8 mouse cellular contexts compared by ENCODE assay signal in the genomic region with DNA sequence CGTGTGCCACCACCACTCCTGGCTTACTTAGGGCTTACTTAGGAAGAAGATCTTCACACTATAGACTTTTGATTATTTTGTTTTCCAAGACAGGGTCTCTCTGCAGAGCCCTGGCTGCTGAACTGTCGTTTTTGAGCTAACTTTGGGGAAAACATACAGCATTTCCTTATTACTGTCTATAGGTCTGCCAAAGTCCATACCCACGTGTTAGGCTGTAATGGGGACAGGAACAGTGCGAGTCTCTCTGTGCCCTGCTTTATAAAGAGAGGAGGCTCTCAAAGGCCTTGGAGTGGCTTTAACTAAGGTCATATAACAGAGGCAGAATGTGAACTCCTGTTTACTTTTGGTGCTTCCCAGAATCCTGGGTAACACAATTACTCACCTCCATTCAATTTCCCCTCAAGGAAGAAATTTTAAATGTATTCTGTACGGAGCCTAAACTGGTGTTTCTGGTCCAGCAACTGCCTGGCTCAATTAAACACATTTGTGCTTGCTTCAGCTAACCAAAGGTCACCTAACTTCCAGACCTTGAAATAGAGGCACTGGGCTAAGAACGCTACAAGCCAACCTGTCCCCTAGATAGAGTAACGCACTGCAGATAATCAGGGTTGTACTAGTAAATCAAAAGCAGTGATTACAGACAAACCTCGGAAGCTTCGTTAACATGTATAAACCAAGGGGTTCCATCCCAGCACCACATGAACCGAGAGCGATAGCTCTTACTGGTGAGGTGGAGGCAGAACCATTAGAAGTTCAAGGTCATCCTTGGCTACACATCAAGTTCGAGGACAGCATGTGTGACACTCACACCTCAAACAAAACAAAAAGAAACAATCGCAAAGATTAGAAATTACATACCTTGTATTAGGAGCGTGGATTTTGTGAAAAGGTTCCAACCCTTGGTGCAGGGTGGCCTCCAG. TPM values are rescaled to one million over a fixed set of nuclear protein-coding genes. Genes with fewer than 3 reads are reported as not detected.
A peak's percentile ranks its signal among the peaks of the same experiment; 100 is the strongest.
DNase-seq lines count a peak whose midpoint lies in the region; ATAC-seq lines count a peak whose summit lies in the region.

No protein-coding gene starts in this region.

- no peak for DNase-seq in lung, postnatal 10 days
- peak; percentile 87 for DNase-seq in kidney, adult 9 months
- DNase-seq in right cerebral cortex, postnatal 36 days (ENCODE audit: low spot score in 2 of 2), result no peak
- no peak for DNase-seq in layer of hippocampus, adult 9-10 months (ENCODE audit: low spot score)
- no peak for DNase-seq in Muller cell, postnatal 12 days (ENCODE audit: inconsistent ontology term)

- ATAC-seq in lung, embryonic 16.5 days (ENCODE audit: low read depth), result 0 out of 2 replicates have a peak, but pooled peaks have one; percentile 0
- no peak for ATAC-seq in embryonic facial prominence, embryonic 15.5 days (ENCODE audit: insufficient number of reproducible peaks, low FRiP score, low TSS enrichment, low read depth)
- no peak for ATAC-seq in midbrain, embryonic 16.5 days

- H3K27me3 ChIP-seq in lung, embryonic 16.5 days (ENCODE audit: control insufficient read depth, insufficient read depth, low read depth, low read length), result no peaks in the 10 kb centered on the region
- H3K27me3 ChIP-seq in embryonic facial prominence, embryonic 15.5 days, result no peaks in the 10 kb centered on the region
- H3K27me3 ChIP-seq in midbrain, embryonic 16.5 days (ENCODE audit: control insufficient read depth, insufficient read depth, low read depth, low read length), result no peaks in the 10 kb centered on the region

- no peaks in the 10 kb centered on the region for H3K36me3 ChIP-seq in lung, embryonic 16.5 days (ENCODE audit: control insufficient read depth, insufficient read depth, low read length)
- no peaks in the 10 kb centered on the region for H3K36me3 ChIP-seq in embryonic facial prominence, embryonic 15.5 days
- no peaks in the 10 kb centered on the region for H3K36me3 ChIP-seq in midbrain, embryonic 16.5 days (ENCODE audit: control insufficient read depth, insufficient read depth, low read length)

- no peaks in the 10 kb centered on the region for H3K9me3 ChIP-seq in lung, embryonic 16.5 days (ENCODE audit: control insufficient read depth, low read length)
- H3K9me3 ChIP-seq in embryonic facial prominence, embryonic 15.5 days (replicated peaks), result no peaks in the 10 kb centered on the region
- no peaks in the 10 kb centered on the region for H3K9me3 ChIP-seq in midbrain, embryonic 16.5 days (replicated peaks; ENCODE audit: control insufficient read depth, low read length, poor library complexity, severe bottlenecking)

- H3K4me1 ChIP-seq in lung, embryonic 16.5 days (replicated peaks; ENCODE audit: control insufficient read depth, insufficient read depth, low read length), result peaks cover 28% of the 10 kb centered on the region
- peaks cover 26% of the 10 kb centered on the region for H3K4me1 ChIP-seq in embryonic facial prominence, embryonic 15.5 days
- no peaks in the 10 kb centered on the region; the same call in 1 of the 2 replicates for H3K4me1 ChIP-seq in midbrain, embryonic 16.5 days (ENCODE audit: control insufficient read depth, insufficient read depth, low read length)

- H3K27ac ChIP-seq in lung, embryonic 16.5 days (ENCODE audit: low read length), result peak overlapping the region; percentile 36
- no peak overlapping the region for H3K27ac ChIP-seq in embryonic facial prominence, embryonic 15.5 days (replicated peaks)
- H3K27ac ChIP-seq in midbrain, embryonic 16.5 days (ENCODE audit: low read length), result no peak overlapping the region

- peak overlapping the region; percentile 54 for H3K4me3 ChIP-seq in lung, embryonic 16.5 days (ENCODE audit: low read length)
- H3K4me3 ChIP-seq in embryonic facial prominence, embryonic 15.5 days (replicated peaks), result peak overlapping the region; percentile 53
- H3K4me3 ChIP-seq in midbrain, embryonic 16.5 days (ENCODE audit: low read depth, low read length), result peak overlapping the region; percentile 46

- WGBS in lung, embryonic 16.5 days, result 9% methylated on average over 14 of the region's 14 CpGs
- 10% methylated on average over 14 of the region's 14 CpGs for WGBS in embryonic facial prominence, embryonic 15.5 days
- 20% methylated on average over 14 of the region's 14 CpGs for WGBS in midbrain, embryonic 16.5 days

- H3K9ac ChIP-seq in lung, embryonic 16.5 days (ENCODE audit: low read length), result peak overlapping the region; percentile 43
- H3K9ac ChIP-seq in embryonic facial prominence, embryonic 15.5 days, result no peak overlapping the region
- no peak overlapping the region for H3K9ac ChIP-seq in midbrain, embryonic 16.5 days (ENCODE audit: low read depth, low read length)

- peak overlapping the region; percentile 85 for H3K4me2 ChIP-seq in lung, embryonic 16.5 days (ENCODE audit: low read depth, low read length)
- peak overlapping the region; percentile 95 for H3K4me2 ChIP-seq in embryonic facial prominence, embryonic 15.5 days (replicated peaks)
- H3K4me2 ChIP-seq in midbrain, embryonic 16.5 days (ENCODE audit: low read length), result peak overlapping the region; percentile 88

RNA-seq across cellular contexts. Expression of a gene that starts 1.2 kb away (rescaled TPM):
- 46.8 and 47.1 TPM in 2 replicates for polyA plus RNA-seq in lung, embryonic 16.5 days (2015; fragmentation: Nextera tagmentation; extraction: Ambion mirVana)
- polyA plus RNA-seq in embryonic facial prominence, embryonic 15.5 days (2015; fragmentation: Nextera tagmentation; extraction: Ambion mirVana), result 40.2 and 42.8 TPM in 2 replicates
- polyA plus RNA-seq in midbrain, embryonic 16.5 days (2015; fragmentation: Nextera tagmentation; extraction: Ambion mirVana), result 4.2 and 5.5 TPM in 2 replicates

RNA-seq across cellular contexts. Expression of a gene that starts 20.1 kb away (rescaled TPM):
- 38.7 and 42.0 TPM in 2 replicates for polyA plus RNA-seq in lung, embryonic 16.5 days (2015; fragmentation: Nextera tagmentation; extraction: Ambion mirVana)
- 38.9 and 39.0 TPM in 2 replicates for polyA plus RNA-seq in embryonic facial prominence, embryonic 15.5 days (2015; fragmentation: Nextera tagmentation; extraction: Ambion mirVana)
- 32.3 and 33.5 TPM in 2 replicates for polyA plus RNA-seq in midbrain, embryonic 16.5 days (2015; fragmentation: Nextera tagmentation; extraction: Ambion mirVana)

RNA-seq across cellular contexts. Expression of a gene that starts 33.0 kb away (rescaled TPM):
- polyA plus RNA-seq in lung, embryonic 16.5 days (2015; fragmentation: Nextera tagmentation; extraction: Ambion mirVana), result 5.5 and 5.8 TPM in 2 replicates
- 5.8 and 5.9 TPM in 2 replicates for polyA plus RNA-seq in embryonic facial prominence, embryonic 15.5 days (2015; fragmentation: Nextera tagmentation; extraction: Ambion mirVana)
- 6.0 and 6.4 TPM in 2 replicates for polyA plus RNA-seq in midbrain, embryonic 16.5 days (2015; fragmentation: Nextera tagmentation; extraction: Ambion mirVana)

RNA-seq across cellular contexts. Expression of a gene that starts 33.1 kb away (rescaled TPM):
- 13.9 and 17.3 TPM in 2 replicates for polyA plus RNA-seq in lung, embryonic 16.5 days (2015; fragmentation: Nextera tagmentation; extraction: Ambion mirVana)
- polyA plus RNA-seq in embryonic facial prominence, embryonic 15.5 days (2015; fragmentation: Nextera tagmentation; extraction: Ambion mirVana), result 14.1 and 15.7 TPM in 2 replicates
- polyA plus RNA-seq in midbrain, embryonic 16.5 days (2015; fragmentation: Nextera tagmentation; extraction: Ambion mirVana), result 8.0 and 8.4 TPM in 2 replicates
